Mouse (Mus musculus): ENCODE measurements around the gene Gm10282.

DNA sequence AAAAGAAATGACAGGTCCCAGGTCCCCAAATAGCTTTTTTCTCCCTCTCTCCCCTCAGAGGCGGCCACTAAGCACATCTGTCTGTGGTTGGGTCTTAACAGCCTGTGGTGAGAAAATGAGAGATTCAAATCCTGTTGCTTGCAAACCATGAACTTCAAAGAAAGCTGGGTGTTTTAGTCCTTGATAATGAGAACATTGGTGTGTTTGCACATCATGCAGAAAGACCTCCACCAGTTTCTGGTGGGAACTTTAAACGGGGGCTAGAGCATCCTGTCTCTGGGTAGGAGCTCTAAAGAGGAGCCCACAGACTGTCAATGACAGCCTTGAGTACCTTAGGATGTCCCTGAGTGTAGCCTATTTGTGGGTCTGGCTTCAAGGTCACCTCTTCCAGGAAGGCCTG is 14.0 kb downstream of the Gm10282 start:
- no peak for TF ChIP-seq CTCF (IDR thresholded peaks at IDR 0.05; ENCODE audit: extremely low read depth, insufficient read length, insufficient replicate concordance, low read depth, low read length)
- TF ChIP-seq POLR2A (IDR thresholded peaks at IDR 0.05; ENCODE audit: low read depth, low read length) = no peak
